Mouse (Mus musculus) liver, adult 10 weeks (tissue): ENCODE measurements around the gene Dll3. TPM values are rescaled to one million over a fixed set of nuclear protein-coding genes. Genes with fewer than 3 reads are reported as not detected.

Experiments
- polyA plus RNA-seq: library from polyadenylated mRNA; stranded (reverse); fragments of 350-450 nt; fragmentation: Illumina TruSeq; extraction: RNeasy Lipid Tissue Mini Kit (QIAGEN cat#74804); gene quantifications from one replicate; pipeline ENCODE4 v1.2.3, GENCODE M21; 2014; ENCODE audit warnings: low read depth, low replicate concordance

The Dll3 gene
- not detected for polyA plus RNA-seq

DNA sequence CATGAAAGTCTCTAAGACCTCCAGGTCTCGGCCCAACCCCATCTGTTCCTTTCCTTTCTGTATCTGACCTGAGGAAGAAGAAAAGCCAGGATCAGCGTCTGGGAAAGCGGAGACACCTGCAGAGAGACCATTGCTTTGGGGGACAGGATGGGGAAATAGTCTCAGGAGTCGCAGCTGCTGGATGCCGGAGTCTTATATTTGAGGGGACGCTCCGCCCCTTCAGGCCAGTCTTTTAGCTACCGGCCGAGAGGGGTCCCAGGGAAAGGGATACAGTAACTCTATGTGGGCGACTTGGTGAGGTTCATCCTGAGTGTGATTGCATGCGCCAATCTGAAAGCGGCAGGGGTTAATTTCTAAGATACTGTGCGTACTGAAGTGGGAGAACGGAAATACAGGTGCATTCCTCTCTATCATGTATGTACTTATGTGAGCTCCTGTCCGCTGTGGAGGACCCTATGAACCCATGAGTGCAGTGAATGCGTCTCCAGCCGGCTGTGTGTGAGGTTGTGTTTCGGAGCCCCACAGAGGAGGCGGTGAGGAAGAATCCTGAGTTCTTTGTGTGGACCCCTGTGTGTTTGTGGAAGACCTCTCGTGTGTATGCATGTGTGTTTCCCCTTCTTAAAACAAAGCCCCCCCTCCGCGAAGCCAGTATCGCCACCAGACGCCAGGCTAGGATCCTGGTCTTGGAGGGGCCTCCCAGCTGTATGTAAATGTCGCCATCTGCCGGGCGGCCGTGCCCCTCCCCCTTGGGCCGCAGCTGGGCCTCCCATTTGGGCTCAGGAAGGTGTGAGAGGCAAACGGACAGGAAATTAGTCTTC, at the start of gene Dll3:
Dll3 (minus strand) TSS at position 623 of the 818 bp plus-strand sequence.

DNA sequence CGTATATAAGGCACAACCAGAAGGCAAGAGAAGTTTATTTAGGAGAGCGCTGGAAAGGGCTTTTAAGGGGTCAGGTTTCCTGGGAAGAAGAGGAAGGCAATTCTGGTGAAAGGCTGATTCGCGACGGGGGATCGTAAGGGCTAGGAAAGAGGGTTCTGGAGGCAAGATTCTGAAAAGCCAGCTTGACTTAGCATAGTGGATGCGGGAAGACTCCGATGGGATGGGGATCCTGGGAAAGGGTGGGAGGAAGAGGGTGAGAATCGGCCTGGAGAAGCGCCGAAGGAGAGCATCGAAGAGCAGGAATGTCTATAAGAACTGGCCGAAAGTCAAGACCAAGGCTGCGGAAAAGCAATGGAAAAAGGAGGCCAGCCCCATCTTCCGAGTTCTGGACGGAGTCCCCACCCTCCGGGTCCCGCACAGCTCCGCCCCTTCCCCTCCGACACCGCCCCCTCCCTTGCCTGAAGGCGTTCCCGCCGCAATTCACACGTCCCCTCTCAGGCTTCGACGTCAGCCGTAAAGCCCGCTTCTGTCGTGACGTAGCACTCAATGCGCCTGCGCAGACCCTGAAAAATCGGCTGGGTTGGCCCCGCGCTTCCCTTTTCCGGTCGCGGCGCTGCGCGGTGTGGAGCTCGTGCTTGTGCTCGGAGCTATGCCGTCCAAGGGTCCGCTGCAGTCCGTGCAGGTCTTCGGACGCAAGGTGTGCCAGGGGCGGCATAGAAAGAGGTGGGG, 48.3 kb upstream of the Dll3 start, which contains the start of gene Rps16:
Rps16 (plus strand) TSS at position 498 of the 729 bp plus-strand sequence.

DNA sequence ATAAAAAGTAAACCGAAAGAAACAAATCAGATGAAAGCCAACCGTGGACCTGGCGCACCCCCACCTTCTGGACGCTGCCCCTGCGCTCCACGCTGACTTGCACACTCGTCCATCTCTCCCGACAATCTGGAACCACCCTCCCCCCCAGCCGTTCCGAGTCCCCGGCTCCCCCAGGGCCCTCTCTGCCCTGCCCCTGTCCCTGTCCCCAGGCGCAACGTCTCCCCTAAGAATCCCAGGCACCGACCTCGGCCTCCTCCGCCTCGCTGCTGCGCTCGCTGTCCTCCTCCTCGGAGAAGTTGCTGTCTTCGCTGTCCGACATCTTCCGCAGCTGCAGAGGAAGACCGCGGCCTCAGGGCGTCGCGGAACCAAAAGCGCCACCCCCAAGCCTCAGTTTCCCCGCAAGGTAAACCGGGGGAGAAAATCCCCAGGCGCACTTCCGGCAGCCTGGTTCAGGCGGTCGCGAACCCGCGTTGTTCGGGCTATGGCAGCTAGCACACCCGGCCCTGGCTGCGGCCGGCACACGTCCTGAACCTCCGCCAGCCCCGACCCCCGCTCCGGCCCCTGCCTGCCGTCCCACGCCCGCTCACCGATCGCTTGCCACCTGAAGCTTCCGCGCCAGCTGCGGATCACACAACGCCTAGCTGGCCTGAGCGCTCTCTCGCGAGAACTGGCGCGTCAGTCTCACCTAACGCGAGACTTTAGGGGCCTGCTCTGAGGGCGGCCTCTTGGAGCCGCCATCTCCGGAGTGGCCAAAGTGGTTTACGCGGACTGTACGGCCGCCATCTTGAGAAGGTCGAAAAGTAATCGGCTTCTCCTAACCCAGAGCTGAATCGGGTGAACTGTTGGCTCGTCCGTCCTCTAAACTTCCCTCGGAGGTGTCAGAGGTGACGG, 36.3 kb upstream of the Dll3 start, which contains the start of gene Supt5:
Supt5 (minus strand) TSS at position 639 of the 891 bp plus-strand sequence.

GRCm38 (mm10) chr7:28311926-28312543, 10.0 kb upstream of the Dll3 start, which contains the start of gene Timm50:
Gene Timm50, minus strand, starts transcription at chr7:28312072.

GRCm38 (mm10) chr7:28290638-28291590, 11.1 kb downstream of the Dll3 start, which contains the start of gene Selenov:
Gene Selenov, minus strand, starts transcription at chr7:28291186.

GRCm38 (mm10) chr7:28277615-28278278, 24.3 kb downstream of the Dll3 start, which contains the start of gene Eid2b:
Gene Eid2b, plus strand, starts transcription at chr7:28277739.

GRCm38 (mm10) chr7:28267129-28268041, 34.7 kb downstream of the Dll3 start, which contains the start of gene Eid2:
Gene Eid2, plus strand, starts transcription at chr7:28267881.

Other genes starting within 250 kb of the Dll3 start
- gene Fcgbp, start 231.0 kb downstream of the Dll3 start, polyA plus RNA-seq: not detected
- gene 9530053A07Rik, start 172.8 kb downstream of the Dll3 start, polyA plus RNA-seq: not detected
- 11.6 TPM for gene Fbl, start 132.5 kb downstream of the Dll3 start, polyA plus RNA-seq
- 0.37 TPM for gene Dyrk1b, start 122.8 kb downstream of the Dll3 start, polyA plus RNA-seq
- gene Eid2, start 34.4 kb downstream of the Dll3 start, polyA plus RNA-seq: 0.37 TPM
- gene Eid2b, start 24.5 kb downstream of the Dll3 start, polyA plus RNA-seq: 3.9 TPM
- gene Selenov, start 11.1 kb downstream of the Dll3 start, polyA plus RNA-seq: not detected
- gene Timm50, start 9.8 kb upstream of the Dll3 start, polyA plus RNA-seq: 6.1 TPM
- 11.9 TPM for gene Supt5, start 36.5 kb upstream of the Dll3 start, polyA plus RNA-seq
- 116 TPM for gene Rps16, start 48.4 kb upstream of the Dll3 start, polyA plus RNA-seq
- 0.74 TPM for gene Plekhg2, start 70.4 kb upstream of the Dll3 start, polyA plus RNA-seq
- 87.4 TPM for gene Zfp36, start 78.0 kb upstream of the Dll3 start, polyA plus RNA-seq
- gene Med29, start 90.5 kb upstream of the Dll3 start, polyA plus RNA-seq: 1.7 TPM
- gene Paf1, start 90.7 kb upstream of the Dll3 start, polyA plus RNA-seq: 27.4 TPM
- gene Gmfg, start 135.2 kb upstream of the Dll3 start, polyA plus RNA-seq: 8.5 TPM
- gene Lrfn1, start 149.7 kb upstream of the Dll3 start, polyA plus RNA-seq: not detected
- not detected for gene Ifnl2, start 208.2 kb upstream of the Dll3 start, polyA plus RNA-seq
- not detected for gene Ifnl3, start 220.6 kb upstream of the Dll3 start, polyA plus RNA-seq
- gene Sycn, start 238.6 kb upstream of the Dll3 start, polyA plus RNA-seq: not detected
- gene Nccrp1, start 245.0 kb upstream of the Dll3 start, polyA plus RNA-seq: not detected